Mouse (Mus musculus): Measurements from ENCODE around the gene Gtpbp1. TPM values are rescaled to one million over a fixed set of nuclear protein-coding genes. Genes with fewer than 3 reads are reported as not detected.

Gene Gtpbp1
- total RNA-seq, 2 experiments from 2014 or later = 26.7 to 30.0 TPM

GRCm38 (mm10) chr15:79753873-79754272 lies 63.2 kb downstream of the Gtpbp1 start:
- no peak for DNase-seq

- DNase-seq = no peak
Observed at GRCm38 (mm10) chr15:79755176-79755575, 64.5 kb downstream of the Gtpbp1 start.

DNA sequence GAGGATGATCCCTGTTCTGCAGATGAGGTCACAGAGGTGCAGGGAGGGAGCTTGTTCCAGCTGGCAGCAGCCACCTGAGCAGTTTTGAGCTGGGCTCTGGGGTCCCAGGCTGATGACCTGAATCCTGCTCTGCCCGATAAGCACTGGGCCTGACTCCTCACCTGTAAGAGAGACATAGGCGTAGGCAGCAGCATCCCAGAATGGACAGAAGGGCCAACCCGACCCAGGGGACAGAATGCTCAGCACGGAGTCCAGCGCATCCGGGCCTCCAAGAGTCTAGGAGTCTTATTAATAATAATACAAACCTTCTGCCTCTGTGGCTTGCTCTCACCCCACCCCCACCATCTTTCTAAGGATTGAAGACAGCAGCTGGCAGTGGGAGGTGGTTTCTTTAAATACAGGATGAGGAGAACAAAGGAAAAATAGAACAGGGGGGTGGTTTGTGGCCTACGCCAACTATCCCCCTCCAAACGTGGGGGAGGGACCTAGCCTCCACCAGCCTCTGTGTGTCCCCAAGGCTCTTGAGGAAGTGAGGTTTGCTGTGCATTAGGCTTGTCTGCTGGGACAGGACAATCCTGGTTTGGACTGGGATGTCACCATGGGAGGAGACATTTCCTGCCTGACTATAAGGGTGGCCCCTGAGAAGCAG lies 65.5 kb downstream of the Gtpbp1 start:
- DNase-seq = no peak

DNA sequence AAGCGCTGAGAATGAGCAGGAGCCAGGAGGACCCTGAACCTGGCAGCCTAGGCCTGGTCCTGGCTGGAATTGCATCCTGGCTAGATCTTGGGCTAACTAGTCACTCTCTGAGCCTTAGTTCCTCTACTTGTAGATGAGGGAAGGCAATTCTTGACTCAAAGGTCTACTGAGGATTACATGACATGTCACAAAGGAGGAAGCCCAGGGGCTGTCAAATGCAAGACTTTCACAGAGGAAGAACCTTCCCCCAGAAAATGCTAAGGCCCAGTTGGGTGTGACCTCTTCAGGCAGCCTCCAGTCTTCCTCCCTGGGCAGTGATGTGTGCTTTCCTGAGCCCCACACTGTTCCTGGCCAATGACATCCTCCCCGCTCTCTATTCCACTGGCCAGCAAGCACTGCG lies 66.5 kb downstream of the Gtpbp1 start:
- DNase-seq = no peak

GRCm38 (mm10) chr15:79760956-79761355 lies 70.3 kb downstream of the Gtpbp1 start:
- no peak for DNase-seq

DNA sequence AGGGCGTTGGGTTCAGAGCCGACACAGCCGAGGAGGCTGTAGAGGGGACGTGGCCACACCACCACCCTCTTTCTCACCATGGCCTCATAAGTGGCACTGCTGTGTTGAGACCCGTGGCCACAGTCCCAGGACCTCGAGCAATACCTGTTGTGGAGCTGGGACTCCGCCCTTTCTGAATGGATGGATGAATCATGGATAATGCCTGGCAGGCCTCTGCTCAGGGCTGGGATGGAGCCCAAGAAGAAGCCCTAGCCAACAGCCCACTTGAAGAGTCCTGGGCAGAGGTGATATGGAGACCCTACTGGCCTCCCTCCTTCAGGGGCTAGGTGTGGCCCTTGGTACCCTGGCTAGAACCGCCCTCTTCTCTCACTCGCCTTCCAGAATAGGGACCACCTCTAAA lies 72.4 kb downstream of the Gtpbp1 start:
- no peak for DNase-seq

- DNase-seq = no peak
Observed at GRCm38 (mm10) chr15:79763601-79764246, 73.1 kb downstream of the Gtpbp1 start.

- peak; percentile 39 for DNase-seq
Observed at GRCm38 (mm10) chr15:79764539-79765267, 74.1 kb downstream of the Gtpbp1 start.

- peak; percentile 72 for DNase-seq
Observed at GRCm38 (mm10) chr15:79765361-79765760, 74.7 kb downstream of the Gtpbp1 start.

DNA sequence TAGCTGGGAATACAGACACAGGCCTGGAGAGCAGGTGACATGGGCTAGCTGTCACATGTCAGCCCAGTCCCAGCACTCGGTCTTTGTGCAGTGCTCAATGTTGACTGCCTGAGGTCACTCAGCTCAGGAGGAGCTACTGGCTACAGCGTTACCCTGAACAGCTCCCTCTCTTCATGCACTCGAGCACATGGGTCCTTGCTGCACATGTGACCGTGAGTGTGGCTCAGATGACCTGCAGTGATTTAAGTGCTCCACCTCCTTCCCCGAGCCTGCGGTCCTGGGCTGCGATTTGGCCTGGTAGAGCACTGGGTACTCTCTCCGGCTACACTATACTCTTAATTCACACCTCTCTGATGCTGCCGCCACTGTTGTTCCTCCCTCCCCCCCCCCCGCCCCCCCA lies 75.5 kb downstream of the Gtpbp1 start:
- DNase-seq = no peak

DNA sequence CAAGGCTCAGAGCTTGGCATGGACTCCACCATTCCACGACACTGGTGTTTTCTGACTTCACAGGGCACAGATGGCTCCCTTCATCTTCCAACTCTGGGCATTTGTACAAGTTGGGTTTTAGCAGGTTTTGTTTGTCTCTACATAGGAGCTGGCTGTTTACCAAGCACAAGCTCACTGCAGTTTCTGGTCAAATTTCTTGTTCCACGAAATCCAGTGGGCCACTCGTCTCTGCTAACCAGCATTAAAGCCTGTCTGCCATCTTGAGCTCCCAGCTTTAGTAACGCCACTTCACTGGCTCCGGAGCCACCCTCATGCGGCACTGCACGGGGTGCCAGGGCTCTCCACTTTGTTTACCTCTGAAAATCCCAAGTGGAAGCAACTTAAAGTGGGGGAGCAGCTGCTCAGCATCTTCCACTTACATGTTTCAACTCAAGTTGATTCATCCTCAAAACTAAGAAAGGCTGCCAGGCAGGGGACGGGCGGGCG lies 76.0 kb downstream of the Gtpbp1 start:
- DNase-seq = no peak

DNA sequence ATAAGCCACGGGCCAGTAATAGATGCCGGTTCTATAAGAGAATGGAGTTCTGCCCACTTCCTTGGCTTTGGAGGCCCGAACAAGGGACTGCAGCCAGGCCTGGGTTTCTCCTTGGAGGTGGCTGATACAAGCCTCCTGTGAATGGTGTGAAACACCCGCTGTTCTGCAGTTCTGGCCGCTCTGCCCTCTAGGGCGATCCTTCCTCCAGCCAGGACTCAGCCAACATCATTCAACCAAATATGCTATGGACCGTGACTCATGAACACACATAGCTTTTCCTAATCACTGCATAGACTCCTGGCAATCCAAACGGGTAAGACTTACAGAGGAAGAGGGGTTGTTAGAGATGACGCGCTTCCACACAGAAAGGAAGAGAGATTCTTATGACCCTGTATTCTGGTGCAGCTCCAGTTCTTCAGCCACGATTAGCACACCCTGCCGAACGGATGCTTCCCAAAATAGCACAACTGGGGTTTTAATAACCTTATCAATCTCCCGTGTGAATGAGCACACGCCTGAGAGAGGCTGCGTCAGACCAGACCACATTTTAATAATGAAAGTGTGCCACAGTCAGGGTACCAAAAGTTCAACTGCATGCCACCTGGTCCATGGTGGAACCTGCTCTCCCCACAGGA lies 76.8 kb downstream of the Gtpbp1 start:
- DNase-seq = no peak

GRCm38 (mm10) chr15:79768302-79768701 lies 77.7 kb downstream of the Gtpbp1 start:
- no peak for DNase-seq

DNA sequence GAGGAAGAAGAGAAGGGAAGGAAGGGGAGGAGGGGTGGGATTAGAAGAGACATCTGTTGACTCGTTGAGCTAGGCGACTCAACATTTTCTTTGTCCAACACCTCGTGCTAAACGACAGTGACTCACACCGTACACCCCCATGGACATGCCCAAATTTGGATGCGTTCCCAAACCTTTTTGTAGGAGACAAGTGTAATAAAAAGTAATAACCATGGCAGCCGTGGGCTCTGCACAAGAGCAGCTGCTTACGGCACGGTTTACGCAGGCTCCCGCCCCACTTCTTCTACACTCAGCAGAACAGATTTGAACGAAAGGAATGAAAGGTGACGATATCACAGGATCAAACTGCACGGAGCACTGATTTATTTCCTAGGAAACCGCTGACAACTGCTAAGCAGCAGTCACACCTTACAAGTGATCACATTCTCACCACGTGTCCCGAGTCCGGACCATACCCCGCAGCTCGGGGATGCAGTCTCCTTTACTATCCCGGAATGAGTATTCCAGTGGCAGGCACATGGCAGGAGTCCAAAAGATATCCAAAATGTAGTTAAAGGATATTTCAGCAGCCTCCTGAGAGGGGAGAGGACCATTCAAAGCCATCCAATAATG lies 80.1 kb downstream of the Gtpbp1 start:
- DNase-seq = no peak

Other genes starting within 250 kb of the Gtpbp1 start
- 10 to 100 TPM; 65.7 to 77.7 TPM for gene Csnk1e, start 235.3 kb upstream of the Gtpbp1 start, total RNA-seq (2021)
- gene Kcnj4, start 185.6 kb upstream of the Gtpbp1 start, total RNA-seq (2021) = under 1 TPM in 1 of 2 experiments, not detected in 1; 0.24 TPM
- 10 to 100 TPM; 11.4 to 13.2 TPM for gene Kdelr3, start 174.4 kb upstream of the Gtpbp1 start, total RNA-seq (2021)
- gene Ddx17, start 144.1 kb upstream of the Gtpbp1 start, total RNA-seq (2021) = 100 to 1,000 TPM; 223 to 364 TPM
- gene Dmc1, start 85.7 kb upstream of the Gtpbp1 start, total RNA-seq (2021) = 1 to 10 TPM; 1.4 to 1.8 TPM
- gene Fam227a, start 31.9 kb upstream of the Gtpbp1 start, total RNA-seq (2021) = 1 to 10 TPM; 2.8 to 3.1 TPM
- 10 to 100 TPM; 22.7 to 26.0 TPM for gene Cby1, start 31.6 kb upstream of the Gtpbp1 start, total RNA-seq (2021)
- gene Tomm22, start 20.0 kb upstream of the Gtpbp1 start, total RNA-seq (2021) = 100 to 1,000 TPM; 143 to 156 TPM
- gene Josd1, start 2.9 kb upstream of the Gtpbp1 start, total RNA-seq (2021) = 10 to 100 TPM; 45.1 to 50.7 TPM
- gene Sun2, start 51.7 kb downstream of the Gtpbp1 start, total RNA-seq (2021) = 10 to 100 TPM; 68.2 to 83.6 TPM
- gene Dnal4, start 87.0 kb downstream of the Gtpbp1 start, total RNA-seq (2021) = 10 to 100 TPM; 16.1 to 19.5 TPM
- 1 to 10 TPM; 8.2 to 9.5 TPM for gene Nptxr, start 113.9 kb downstream of the Gtpbp1 start, total RNA-seq (2021)
- 1 to 10 TPM; 1.2 to 1.7 TPM for gene Npcd, start 143.4 kb downstream of the Gtpbp1 start, total RNA-seq (2021)
- gene Cbx6, start 143.8 kb downstream of the Gtpbp1 start, total RNA-seq (2021) = 10 to 100 TPM; 58.8 to 68.4 TPM
- gene Apobec3, start 200.8 kb downstream of the Gtpbp1 start, total RNA-seq (2021) = 10 to 100 TPM; 16.0 to 30.6 TPM

Measured in adrenal gland, postnatal 10 days (tissue).